Mouse (Mus musculus): ENCODE results near the gene Selenof.

Selenof gene

GRCm38 (mm10) chr3:144563916-144564315, 6.2 kb upstream of the Selenof start:
- no peak for DNase-seq (ENCODE audit: low spot score in 2 of 2)

GRCm38 (mm10) chr3:144565212-144565611, 4.9 kb upstream of the Selenof start:
- no peak for DNase-seq (ENCODE audit: low spot score in 2 of 2)

DNA sequence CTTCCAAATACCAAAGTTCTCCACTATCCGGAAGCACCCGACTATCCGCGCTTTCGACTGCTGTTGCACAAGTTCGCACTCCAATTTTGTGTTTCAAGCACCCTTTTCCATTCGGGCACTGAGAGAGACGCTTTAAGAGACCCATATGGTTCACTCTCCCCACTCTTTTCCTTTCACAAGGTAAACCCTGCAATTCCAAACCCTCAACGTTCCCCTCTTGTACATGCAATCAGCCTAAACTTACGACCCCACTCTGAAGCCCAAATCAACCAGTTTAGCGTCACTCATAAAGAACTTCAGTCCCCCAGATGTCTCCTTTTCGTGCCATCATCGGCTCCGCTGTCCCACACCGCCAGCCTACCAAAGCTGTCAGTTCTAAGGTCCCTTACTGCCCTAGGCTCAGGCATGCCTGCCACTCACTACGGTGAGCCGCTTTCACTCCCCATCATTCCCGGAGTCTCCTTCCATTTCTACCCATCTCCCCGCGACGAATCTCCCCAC, 1.2 kb upstream of the Selenof start:
- peak; percentile 3 to 4 for DNase-seq (ENCODE audit: low spot score in 2 of 2)

DNA sequence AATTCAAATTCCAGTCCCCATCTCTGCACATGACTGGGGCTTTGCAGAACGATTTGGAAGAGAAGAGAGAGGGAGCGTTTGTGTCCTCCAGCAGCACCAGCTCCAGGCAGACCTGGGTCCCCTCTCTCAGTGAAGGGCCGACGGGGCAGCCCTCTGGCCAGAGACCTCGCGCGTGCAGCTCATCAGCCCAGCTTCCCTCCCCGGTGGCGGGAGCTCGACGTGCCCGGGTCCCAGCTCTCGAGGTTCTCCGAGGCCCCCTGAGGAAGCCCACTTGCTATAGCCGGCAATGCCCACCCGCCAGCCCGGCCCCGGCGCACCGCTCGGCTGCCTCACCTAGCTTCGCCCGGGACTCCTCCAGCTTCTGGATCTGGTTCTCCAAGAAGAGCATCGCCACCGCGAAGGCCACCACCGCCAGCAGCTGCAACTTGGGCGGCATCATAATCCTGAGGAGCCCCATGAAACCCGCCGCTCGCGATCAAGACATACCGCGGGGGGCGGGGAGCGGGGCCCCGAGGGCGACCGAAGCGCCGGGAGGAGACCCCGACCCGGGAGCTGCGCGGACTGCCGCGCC, 618 bp upstream of the Selenof start:
- peak; percentile 9 to 31 for DNase-seq (ENCODE audit: low spot score in 2 of 2)

DNA sequence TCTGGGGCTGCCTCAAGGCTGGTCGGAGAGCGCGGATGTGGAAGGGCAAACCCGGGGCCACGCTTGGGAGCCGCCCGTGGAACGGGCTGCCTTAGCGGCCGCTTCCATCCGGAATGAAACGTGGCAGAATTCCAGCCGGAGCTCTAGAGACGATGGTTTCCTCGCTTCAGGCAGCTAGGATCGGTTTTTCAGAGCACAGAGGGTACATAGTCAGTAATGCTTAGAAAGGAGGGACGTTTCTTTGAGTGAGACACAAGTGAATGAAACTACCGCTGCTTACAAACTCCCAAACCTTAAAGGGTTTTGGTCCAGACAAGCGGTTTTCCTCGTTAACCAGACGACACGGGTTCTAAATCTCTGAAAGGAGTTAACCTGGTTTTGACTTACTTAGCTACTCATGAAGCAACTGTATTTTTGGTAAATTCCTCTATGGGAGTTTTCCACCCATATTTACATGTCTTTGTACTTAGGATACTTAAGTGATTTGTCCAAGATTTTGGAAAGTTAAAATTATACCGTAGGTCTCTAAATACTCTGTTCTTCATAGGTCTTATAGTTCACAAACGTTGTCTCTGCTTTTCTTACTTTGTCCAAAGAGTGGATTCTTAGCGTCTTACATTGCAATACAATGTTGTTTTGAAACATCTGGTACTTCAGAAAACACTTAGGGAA, 848 bp downstream of the Selenof start:
- no peak for DNase-seq (ENCODE audit: low spot score in 2 of 2)

GRCm38 (mm10) chr3:144574256-144574655, 4.2 kb downstream of the Selenof start:
- no peak for DNase-seq (ENCODE audit: low spot score in 2 of 2)

- no peak for DNase-seq (ENCODE audit: low spot score in 2 of 2)
Observed at GRCm38 (mm10) chr3:144577366-144578340, 7.5 kb downstream of the Selenof start.

- DNase-seq (ENCODE audit: low spot score in 2 of 2) = no peak
Observed at GRCm38 (mm10) chr3:144578921-144579320, 8.8 kb downstream of the Selenof start.

- no peak for DNase-seq (ENCODE audit: low spot score in 2 of 2)
Observed at GRCm38 (mm10) chr3:144579796-144580195, 9.7 kb downstream of the Selenof start.

- DNase-seq (ENCODE audit: low spot score in 2 of 2) = no peak
Observed at GRCm38 (mm10) chr3:144580281-144580680, 10.2 kb downstream of the Selenof start.

DNA sequence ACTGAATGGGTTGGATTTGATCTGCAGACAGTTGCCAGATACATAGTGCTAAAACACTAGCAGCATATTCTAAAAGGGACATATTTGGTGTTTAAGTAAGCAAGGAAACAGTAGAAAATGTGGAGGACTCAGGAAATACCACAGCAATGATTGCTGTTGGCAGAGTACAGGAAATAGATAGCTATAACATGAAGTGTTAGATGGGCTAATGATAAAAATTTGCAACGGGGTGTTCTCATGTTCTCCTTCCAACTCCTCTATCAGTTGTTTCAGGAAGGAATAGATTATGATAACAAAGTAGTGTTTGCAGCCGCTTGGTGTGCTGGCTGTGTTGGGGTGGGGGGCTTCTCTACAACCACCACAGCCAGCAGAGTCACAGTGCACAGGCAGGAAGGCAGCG, 11.7 kb downstream of the Selenof start:
- no peak for DNase-seq (ENCODE audit: low spot score in 2 of 2)

DNA sequence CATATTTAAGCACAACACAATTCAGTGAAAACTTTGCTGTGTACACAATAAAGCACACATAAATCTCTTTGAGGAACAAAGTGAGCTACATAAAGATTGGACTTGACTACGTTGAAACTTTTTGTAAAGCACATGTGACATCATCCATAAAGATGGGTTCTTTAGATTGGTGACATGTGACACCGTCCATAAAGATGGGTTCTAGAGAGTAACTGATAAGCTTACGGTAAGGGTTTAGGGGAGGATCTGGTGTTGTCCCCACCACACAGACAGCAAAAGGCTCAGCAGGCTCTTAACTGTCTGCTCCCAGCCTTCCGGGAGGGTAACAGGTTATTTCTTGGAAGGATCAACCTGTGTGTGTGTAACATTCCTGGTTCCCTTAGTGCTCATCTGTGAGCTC, 12.2 kb downstream of the Selenof start:
- DNase-seq (ENCODE audit: low spot score in 2 of 2) = no peak

GRCm38 (mm10) chr3:144583789-144584188, 13.7 kb downstream of the Selenof start:
- no peak for DNase-seq (ENCODE audit: low spot score in 2 of 2)

GRCm38 (mm10) chr3:144584789-144585553, 14.9 kb downstream of the Selenof start:
- no peak for DNase-seq (ENCODE audit: low spot score in 2 of 2)

DNA sequence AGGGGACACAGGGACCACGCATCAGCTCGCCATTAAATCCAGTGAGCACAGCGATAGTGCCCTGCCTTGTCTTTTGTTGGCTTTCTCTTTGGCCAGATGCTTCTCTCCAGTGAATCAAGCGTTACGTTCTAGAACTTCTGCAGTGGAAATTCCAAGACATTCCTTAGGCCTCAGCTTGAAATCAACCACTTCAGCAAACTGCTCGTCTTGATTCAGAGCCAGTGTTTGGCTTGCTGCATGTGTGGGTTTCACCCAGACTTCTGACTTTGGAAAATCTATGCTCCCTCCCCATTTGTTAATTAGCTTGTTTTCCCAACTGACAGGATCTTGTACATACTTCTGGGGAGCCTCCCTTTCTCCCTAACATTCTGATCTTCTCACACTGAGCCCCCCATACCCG, 16.6 kb downstream of the Selenof start:
- no peak for DNase-seq (ENCODE audit: low spot score in 2 of 2)

- no peak for DNase-seq (ENCODE audit: low spot score in 2 of 2)
Observed at GRCm38 (mm10) chr3:144589189-144589890, 19.2 kb downstream of the Selenof start.

DNA sequence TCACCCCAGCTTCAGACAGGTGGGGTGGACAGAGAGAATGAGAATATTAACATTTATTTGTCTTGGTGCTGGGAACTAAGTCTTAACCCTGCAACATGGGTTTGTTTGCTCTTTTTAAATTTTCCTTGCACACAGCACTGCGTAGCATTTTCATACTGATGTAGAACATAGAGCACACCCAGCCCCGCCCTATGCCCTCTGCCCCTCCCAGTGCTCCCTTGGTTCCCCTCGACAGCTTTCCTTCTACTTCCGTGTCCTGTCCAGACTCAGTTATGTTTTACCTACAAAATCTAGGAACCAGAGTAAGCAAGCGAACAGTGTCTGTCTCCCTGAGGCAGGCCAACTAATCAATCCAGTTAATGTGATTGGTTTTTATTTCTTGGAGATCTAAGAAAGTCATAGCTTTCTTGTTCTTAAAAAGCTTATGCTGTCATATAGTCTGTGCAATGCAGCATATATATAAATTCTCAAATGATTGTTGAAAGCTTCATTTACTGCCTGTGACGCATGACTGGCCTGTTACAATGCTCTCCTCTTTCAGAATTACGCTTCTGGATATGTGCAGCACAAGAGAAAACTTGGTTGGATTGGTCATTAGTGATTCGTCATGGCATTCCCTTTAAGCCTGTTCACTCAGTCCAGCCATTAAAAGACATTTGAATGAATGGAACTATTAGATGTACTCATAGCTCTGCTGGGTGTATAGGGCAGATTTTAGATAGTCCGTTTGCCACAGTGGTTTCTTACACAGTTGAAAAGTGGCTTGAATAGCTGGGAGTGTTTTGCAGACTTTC, 23.1 kb downstream of the Selenof start:
- no peak for DNase-seq (ENCODE audit: low spot score in 2 of 2)

DNA sequence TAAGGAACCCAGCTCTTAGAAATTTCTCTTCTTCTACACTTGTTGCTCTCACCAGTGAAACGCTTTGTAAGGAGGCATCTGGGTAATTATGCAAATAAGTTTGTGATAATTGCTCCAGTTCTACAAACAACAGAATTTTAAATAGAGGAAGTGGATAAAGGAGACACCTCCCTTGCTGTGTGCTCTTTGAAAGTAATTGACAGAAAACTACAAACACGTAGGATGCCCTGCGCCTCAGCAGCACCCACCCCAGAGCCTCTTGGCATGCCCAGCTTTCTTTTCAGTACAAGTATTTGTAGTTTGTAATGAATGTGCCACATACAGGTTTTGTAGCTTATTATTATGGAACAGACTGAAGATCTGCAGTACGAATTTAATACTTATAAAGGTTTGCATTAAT, 27.0 kb downstream of the Selenof start:
- no peak for DNase-seq (ENCODE audit: low spot score in 2 of 2)

DNA sequence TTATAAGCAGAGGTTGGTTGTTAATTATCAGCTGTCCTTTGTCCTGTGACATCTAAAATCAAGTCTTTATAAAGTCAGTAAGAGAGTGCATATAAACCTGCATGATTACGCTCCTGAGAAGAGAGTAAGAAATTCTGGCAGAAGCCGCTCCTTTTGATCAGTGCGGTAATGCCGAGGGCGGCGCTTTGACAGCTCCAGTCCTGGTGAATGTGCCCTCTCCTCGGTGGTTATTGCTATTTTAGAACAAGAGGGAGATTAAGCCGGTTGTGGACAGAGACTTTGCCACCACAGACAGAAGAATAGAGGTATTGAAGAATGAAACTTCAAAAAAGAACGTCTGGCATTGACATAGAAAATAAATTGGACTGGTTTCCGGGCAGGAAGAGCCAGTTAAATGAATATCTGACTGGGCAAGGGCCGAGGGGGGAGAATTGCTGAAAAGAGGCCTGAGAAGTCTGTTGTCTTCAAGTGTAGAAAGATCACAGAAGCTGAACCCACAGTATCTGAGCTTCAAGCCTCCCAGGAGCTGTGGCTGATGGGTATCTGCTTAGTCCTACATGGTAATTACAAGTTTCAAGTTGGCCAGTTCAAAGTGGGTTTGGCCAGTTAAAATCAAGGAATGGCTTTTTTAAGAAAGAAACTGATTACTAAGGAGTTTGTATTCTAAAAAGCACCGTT, 27.8 kb downstream of the Selenof start:
- DNase-seq (ENCODE audit: low spot score in 2 of 2) = no peak

DNA sequence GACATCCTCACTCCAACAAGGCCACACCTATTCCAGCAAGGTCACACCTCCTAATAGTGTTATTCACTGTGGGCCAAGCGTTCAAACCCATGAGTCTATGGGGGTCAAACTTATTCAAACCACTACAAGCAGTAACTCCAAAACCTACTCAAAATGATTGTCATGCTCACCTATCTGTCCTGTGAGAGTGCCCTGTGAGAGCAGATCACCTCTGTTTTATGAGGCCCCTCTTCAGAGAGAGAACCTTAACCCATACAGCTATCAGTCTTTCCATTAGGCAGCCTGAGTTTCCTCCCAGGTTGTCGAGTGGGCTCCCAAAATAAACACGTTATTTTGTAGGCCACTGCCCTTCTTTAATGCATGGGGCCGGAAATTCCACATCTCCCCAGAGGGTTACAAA, 32.3 kb downstream of the Selenof start:
- no peak for DNase-seq (ENCODE audit: low spot score in 2 of 2)
